Mouse (Mus musculus) stomach, postnatal 0 days (tissue): ENCODE results near the gene Picalm.

Experiments used
- CTCF ChIP-seq: IDR thresholded peaks from 2 replicates; pipeline ENCODE4 v1.5.1; 2016; ENCODE audit warnings: antibody characterized with exemption, low read depth, mild to moderate bottlenecking, moderate library complexity
- EP300 ChIP-seq: optimal IDR thresholded peaks from 2 replicates; pipeline ENCODE3; 2016; ENCODE audit warnings: antibody characterized with exemption

DNA sequence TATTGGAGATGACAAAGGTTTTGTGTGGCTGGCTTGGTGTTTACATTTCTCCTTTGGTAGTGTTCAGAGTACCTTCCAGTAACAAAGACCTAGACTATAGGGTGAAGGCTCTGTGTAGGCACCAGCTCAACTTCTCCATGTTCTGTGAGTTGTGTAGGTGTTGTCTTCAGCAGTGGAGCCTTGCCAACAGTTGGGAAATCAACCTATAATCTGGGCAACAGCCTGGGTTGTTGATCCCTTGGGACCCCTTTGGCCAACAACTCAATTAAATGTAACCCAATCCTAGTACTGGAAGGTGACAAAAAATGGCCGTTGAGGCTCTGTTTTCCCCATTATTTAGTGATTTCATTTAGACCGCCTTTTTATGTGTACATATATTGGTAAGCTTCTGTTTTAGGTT, 80.1 kb downstream of the Picalm start:
- TF ChIP-seq CTCF = no peak
- TF ChIP-seq EP300 = no peak
